Mouse (Mus musculus): ENCODE data around the gene Epha4. TPM values are rescaled to one million over a fixed set of nuclear protein-coding genes. Genes with fewer than 3 reads are reported as not detected.

Epha4 gene
- polyA plus RNA-seq, 1 experiment from 2014 or later, result 12.0 TPM

GRCm38 (mm10) chr1:77501363-77501933 lies 13.4 kb downstream of the Epha4 start:
- DNase-seq (ENCODE audit: low spot score) (no peak), ATAC-seq (replicated peaks; ENCODE audit: low FRiP score, low read depth) (no peak)
- no peak overlapping the region for H3K9ac ChIP-seq (ENCODE audit: low read depth, low read length)
- WGBS, result 72% methylated on average over 13 of the region's 13 CpGs
- H3K4me1 ChIP-seq (replicated peaks; ENCODE audit: insufficient read depth, low read length), result 0 out of 2 replicates have a peak, but pooled peaks cover 10% of the 10 kb centered on the region
- H3K27ac ChIP-seq, result no peak overlapping the region
- H3K36me3 ChIP-seq (ENCODE audit: insufficient read depth, low read length), result 0 out of 2 replicates have a peak, but pooled peaks cover 2% of the 10 kb centered on the region
- no peaks in the 10 kb centered on the region for H3K9me3 ChIP-seq (replicated peaks; ENCODE audit: low read length)
- no peak overlapping the region for H3K4me3 ChIP-seq (replicated peaks; ENCODE audit: low read depth, low read length)
- no peak overlapping the region for H3K4me2 ChIP-seq (ENCODE audit: low read length)
- no peak for TF ChIP-seq CTCF (IDR thresholded peaks at IDR 0.05; ENCODE audit: low read depth)
- no peaks in the 10 kb centered on the region for H3K27me3 ChIP-seq (ENCODE audit: insufficient read depth, low read length)

GRCm38 (mm10) chr1:77497506-77497905 lies 17.4 kb downstream of the Epha4 start:
- H3K9me3 ChIP-seq (replicated peaks; ENCODE audit: low read length), result no peaks in the 10 kb centered on the region
- ATAC-seq (replicated peaks; ENCODE audit: low FRiP score, low read depth), result no peak
- H3K4me1 ChIP-seq (replicated peaks; ENCODE audit: insufficient read depth, low read length), result 0 out of 2 replicates have a peak, but pooled peaks cover 8% of the 10 kb centered on the region
- H3K4me2 ChIP-seq (ENCODE audit: low read length), result no peak overlapping the region
- no peaks in the 10 kb centered on the region for H3K36me3 ChIP-seq (ENCODE audit: insufficient read depth, low read length)
- H3K9ac ChIP-seq (ENCODE audit: low read depth, low read length), result no peak overlapping the region
- H3K27me3 ChIP-seq (ENCODE audit: insufficient read depth, low read length), result no peaks in the 10 kb centered on the region
- no peak overlapping the region for H3K4me3 ChIP-seq (replicated peaks; ENCODE audit: low read depth, low read length)
- TF ChIP-seq CTCF (IDR thresholded peaks at IDR 0.05; ENCODE audit: low read depth), result no peak
- DNase-seq (ENCODE audit: low spot score), result no peak
- no peak overlapping the region for H3K27ac ChIP-seq
- WGBS, result 66% methylated on average over 4 of the region's 4 CpGs

- Histone ChIP-seq H3K4me2 (ENCODE audit: low read length) (peak overlapping the region; percentile 42), H3K4me3 (replicated peaks; ENCODE audit: low read depth, low read length) (no peak overlapping the region), H3K27me3 (ENCODE audit: insufficient read depth, low read length) (no peaks in the 10 kb centered on the region), H3K9ac (ENCODE audit: low read depth, low read length) (no peak overlapping the region), H3K9me3 (replicated peaks; ENCODE audit: low read length) (no peaks in the 10 kb centered on the region), H3K36me3 (ENCODE audit: insufficient read depth, low read length) (no peaks in the 10 kb centered on the region), H3K4me1 (replicated peaks; ENCODE audit: insufficient read depth, low read length) (0 out of 2 replicates have a peak, but pooled peaks cover 8% of the 10 kb centered on the region), H3K27ac (no peak overlapping the region)
- TF ChIP-seq CTCF (IDR thresholded peaks at IDR 0.05; ENCODE audit: low read depth), result peak; percentile 33; the same call in 1 of the 2 replicates
- no peak for DNase-seq (ENCODE audit: low spot score)
- 37% methylated on average over 11 of the region's 11 CpGs for WGBS
- no peak for ATAC-seq (replicated peaks; ENCODE audit: low FRiP score, low read depth)
These were observed 18.3 kb downstream of the Epha4 start for GRCm38 (mm10) chr1:77496468-77497181.

- Histone ChIP-seq H3K4me1 (replicated peaks; ENCODE audit: insufficient read depth, low read length) (0 out of 2 replicates have a peak, but pooled peaks cover 8% of the 10 kb centered on the region), H3K9me3 (replicated peaks; ENCODE audit: low read length) (no peaks in the 10 kb centered on the region), H3K9ac (ENCODE audit: low read depth, low read length) (no peak overlapping the region), H3K4me3 (replicated peaks; ENCODE audit: low read depth, low read length) (no peak overlapping the region), H3K36me3 (ENCODE audit: insufficient read depth, low read length) (no peaks in the 10 kb centered on the region), H3K27me3 (ENCODE audit: insufficient read depth, low read length) (no peaks in the 10 kb centered on the region), H3K4me2 (ENCODE audit: low read length) (no peak overlapping the region), H3K27ac (no peak overlapping the region)
- TF ChIP-seq CTCF (IDR thresholded peaks at IDR 0.05; ENCODE audit: low read depth), result no peak
- ATAC-seq (replicated peaks; ENCODE audit: low FRiP score, low read depth) (no peak), DNase-seq (ENCODE audit: low spot score) (no peak)
- 41% methylated on average over 7 of the region's 7 CpGs for WGBS
These were observed 19.1 kb downstream of the Epha4 start for GRCm38 (mm10) chr1:77495790-77496158.

GRCm38 (mm10) chr1:77495030-77495789 lies 19.7 kb downstream of the Epha4 start:
- Histone ChIP-seq H3K27me3 (ENCODE audit: insufficient read depth, low read length) (no peaks in the 10 kb centered on the region), H3K9ac (ENCODE audit: low read depth, low read length) (no peak overlapping the region), H3K4me2 (ENCODE audit: low read length) (no peak overlapping the region), H3K27ac (no peak overlapping the region), H3K36me3 (ENCODE audit: insufficient read depth, low read length) (no peaks in the 10 kb centered on the region), H3K4me1 (replicated peaks; ENCODE audit: insufficient read depth, low read length) (0 out of 2 replicates have a peak, but pooled peaks cover 8% of the 10 kb centered on the region), H3K9me3 (replicated peaks; ENCODE audit: low read length) (no peaks in the 10 kb centered on the region), H3K4me3 (replicated peaks; ENCODE audit: low read depth, low read length) (no peak overlapping the region)
- no peak for TF ChIP-seq CTCF (IDR thresholded peaks at IDR 0.05; ENCODE audit: low read depth)
- ATAC-seq (replicated peaks; ENCODE audit: low FRiP score, low read depth) (no peak), DNase-seq (ENCODE audit: low spot score) (no peak)
- WGBS, result 70% methylated on average over 10 of the region's 10 CpGs
